Mouse (Mus musculus) frontal cortex, adult 2 months (tissue): ENCODE results near the gene Ddah2. TPM values are rescaled to one million over a fixed set of nuclear protein-coding genes. Genes with fewer than 3 reads are reported as not detected.

ENCODE experiments used
- DNase-seq, 2 experiments: peaks; one replicate each; pipeline ENCODE4 v3.0.0; 2022; ENCODE audit warnings: low spot score in 1 of 2; ENCODE audit errors: extremely low spot score in 1 of 2
- polyA plus RNA-seq: library from polyadenylated mRNA; depleted of rRNA; stranded (reverse); fragments of >200 nt; gene quantifications from 2 replicates; pipeline ENCODE4 v1.2.3, GENCODE M21; 2012

Ddah2 gene
- polyA plus RNA-seq, 1 experiment = 42.8 TPM

DNA sequence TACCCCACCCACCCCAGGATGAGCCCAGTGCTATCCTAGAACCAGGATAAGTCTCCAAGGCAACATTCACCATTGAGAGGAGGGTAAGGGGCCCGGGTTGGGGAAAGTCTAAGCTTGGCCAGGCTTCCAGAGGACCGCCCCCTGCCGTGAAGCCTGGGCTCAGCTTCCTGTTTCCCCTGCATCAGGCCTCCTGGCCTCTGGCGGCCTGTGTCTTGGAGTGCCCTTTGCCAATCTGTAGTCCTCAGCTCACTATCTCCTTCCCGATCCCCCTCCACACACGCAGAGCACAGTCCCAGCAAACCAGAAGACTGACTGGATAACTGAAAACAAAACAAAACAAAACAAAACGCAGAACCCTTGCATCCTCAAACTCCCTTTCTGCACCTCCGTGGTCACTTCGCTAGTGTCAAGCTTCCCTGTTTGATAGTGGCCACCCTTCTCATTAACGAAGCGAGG, 9.2 kb upstream of the Ddah2 start, which contains the start of gene Clic1:
Gene Clic1, plus strand, starts transcription at position 406 of the 456 bp plus-strand sequence.
- DNase-seq = no peak

GRCm38 (mm10) chr17:35050126-35050750, 8.6 kb upstream of the Ddah2 start:
- no peak for DNase-seq

GRCm38 (mm10) chr17:35051156-35052086, 7.4 kb upstream of the Ddah2 start:
- no peak for DNase-seq

- DNase-seq = no peak
Measured at GRCm38 (mm10) chr17:35052271-35052798, 6.5 kb upstream of the Ddah2 start.

DNA sequence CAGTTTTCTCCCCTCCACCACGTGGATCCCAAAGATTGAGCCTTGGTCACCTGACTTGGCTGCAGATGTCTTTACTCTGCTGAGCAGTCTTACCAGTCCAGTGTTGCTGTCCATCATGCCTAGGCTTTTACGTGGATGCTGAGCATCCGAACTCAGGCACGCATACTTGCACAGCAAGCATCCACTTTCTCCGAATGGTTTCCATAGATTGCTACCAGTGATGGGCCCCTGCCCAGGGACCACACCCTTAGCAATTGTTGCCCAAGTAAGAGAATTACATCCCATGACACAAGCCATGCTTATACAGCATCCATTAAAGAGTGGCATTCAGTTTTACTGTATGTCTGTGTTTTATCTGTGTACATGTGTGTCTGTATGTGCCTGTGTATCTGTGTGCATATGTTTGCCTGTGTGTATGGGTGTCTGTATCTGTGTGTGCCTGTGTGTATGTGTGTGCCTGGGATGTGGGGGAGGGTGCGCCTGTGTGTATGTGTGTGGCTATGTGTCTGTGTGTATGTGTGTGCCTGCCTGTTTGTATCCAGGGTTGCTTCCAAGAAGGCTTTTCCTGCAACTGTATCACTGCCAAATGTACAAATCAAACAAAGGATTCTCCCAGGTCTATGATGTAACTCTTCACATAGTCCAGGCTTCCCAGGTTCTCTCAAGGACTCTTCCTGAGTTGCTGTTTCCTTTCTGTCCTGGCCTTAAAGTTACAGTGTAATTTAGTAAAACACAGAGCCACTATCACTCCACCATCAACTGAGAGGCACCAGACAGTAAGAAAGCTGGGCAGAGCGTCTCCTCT, 2.9 kb upstream of the Ddah2 start:
- no peak for DNase-seq

DNA sequence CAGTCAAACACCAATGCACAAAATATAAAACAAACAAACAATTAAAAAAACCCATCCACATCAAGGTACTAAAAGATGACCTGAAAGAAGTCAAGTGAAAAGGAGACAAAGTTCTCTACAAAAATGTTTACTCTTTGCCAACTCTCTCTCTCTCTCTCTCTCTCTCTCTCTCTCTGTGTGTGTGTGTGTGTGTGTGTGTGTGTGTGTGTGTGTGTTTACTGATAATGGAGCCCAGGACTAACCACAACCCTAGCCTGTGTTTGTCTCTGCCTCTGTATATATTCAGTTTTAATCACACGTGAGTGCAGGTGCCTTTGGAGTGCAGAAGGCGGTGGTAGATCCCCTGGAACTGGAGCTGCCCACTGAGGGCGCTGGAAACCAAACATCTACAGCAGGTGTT, 1.7 kb upstream of the Ddah2 start:
- no peak for DNase-seq

- DNase-seq = no peak
Measured at GRCm38 (mm10) chr17:35058316-35058715, 519 bp upstream of the Ddah2 start.

DNA sequence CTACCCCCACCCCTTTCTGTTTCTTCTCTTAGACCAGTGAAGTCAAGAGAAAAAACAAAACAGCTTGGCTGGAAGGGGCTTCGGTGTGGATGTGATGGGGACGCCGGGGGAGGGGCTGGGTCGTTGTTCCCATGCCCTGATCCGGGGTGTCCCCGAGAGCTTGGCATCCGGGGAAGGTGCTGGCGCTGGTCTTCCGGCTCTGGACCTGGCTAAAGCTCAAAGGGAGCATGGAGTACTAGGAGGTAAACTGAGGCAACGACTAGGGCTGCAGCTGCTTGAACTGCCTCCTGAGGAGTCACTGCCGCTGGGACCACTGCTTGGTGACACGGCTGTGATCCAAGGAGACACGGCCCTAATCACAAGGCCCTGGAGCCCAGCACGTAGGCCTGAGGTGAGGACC, 1.2 kb downstream of the Ddah2 start:
- DNase-seq = no peak

GRCm38 (mm10) chr17:35060737-35061297, 2.0 kb downstream of the Ddah2 start:
- no peak for DNase-seq

- DNase-seq = no peak
Measured at GRCm38 (mm10) chr17:35061299-35061698, 2.5 kb downstream of the Ddah2 start.

DNA sequence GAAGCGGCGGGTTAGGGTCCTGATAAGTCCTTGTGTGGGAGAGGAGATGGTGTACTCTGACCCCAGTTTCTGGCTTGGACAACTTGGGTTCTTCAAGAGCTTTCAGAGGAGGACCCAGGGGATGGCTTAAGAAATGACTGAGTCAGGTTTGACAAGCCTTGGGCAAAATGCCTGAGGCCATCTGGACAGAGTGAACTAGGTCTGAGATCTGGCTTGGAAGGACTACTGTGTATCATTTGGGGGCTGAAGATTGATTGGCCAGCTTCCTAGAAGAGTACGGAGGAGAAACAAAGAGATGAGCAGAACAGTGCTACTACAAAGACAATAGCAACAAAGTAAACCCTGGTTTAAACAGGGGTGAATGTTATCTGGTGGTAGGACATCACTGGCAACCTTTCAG, 4.6 kb downstream of the Ddah2 start:
- DNase-seq = no peak

DNA sequence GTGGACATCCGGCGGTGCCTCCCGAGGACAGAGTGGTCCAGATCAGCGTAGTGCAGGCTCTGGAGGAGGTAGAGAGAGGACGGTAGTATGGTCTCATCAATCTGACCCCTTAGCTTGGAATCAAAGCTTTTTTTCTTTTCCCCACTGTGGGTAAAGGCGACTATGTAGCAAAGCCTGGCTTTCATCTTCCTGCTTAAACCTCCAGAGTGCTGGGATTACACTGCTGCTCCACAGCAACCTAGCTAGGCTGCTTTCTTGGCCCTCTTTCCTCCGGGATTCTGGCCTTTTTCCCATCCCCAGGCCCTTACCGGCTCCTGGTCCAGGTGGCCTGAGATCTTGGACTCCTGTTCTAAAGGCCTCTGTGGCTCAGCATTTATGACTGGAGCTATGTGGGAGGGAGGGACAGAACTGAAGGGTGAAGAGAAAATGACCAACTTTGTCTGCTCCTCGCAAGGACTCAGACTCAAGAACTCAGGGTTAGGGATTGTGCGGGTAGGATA, 5.6 kb downstream of the Ddah2 start:
- no peak for DNase-seq

GRCm38 (mm10) chr17:35064951-35065947, 6.4 kb downstream of the Ddah2 start, which contains the start of gene Ly6g6c:
Gene Ly6g6c, plus strand, starts transcription at chr17:35065388.
- no peak for DNase-seq

DNA sequence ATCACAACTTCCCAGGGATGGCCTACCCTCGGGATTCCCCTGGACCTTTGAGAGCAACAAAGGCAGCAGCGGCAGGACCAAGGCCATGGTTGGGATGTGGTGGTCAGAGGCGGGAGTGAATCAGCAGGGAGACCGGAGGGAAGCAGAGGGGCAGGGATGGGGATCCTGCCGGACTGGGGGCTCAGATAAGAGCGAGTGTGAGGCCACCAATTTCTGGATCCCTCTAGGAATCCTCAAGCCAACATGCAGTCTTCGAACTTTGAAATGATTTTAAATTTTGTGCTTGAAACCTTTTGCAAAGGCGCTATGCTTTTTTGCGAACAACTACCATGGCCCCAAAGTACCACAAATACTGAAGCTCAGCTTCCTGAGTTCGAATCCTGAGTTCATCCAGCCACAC, 7.2 kb downstream of the Ddah2 start, which contains the start of gene Mpig6b:
Gene Mpig6b, minus strand, starts transcription at position 101 of the 400 bp plus-strand sequence.
- no peak for DNase-seq

- peak in 1 of 2 experiments; percentile 48 for DNase-seq
Measured at GRCm38 (mm10) chr17:35068213-35068914, 9.5 kb downstream of the Ddah2 start.

DNA sequence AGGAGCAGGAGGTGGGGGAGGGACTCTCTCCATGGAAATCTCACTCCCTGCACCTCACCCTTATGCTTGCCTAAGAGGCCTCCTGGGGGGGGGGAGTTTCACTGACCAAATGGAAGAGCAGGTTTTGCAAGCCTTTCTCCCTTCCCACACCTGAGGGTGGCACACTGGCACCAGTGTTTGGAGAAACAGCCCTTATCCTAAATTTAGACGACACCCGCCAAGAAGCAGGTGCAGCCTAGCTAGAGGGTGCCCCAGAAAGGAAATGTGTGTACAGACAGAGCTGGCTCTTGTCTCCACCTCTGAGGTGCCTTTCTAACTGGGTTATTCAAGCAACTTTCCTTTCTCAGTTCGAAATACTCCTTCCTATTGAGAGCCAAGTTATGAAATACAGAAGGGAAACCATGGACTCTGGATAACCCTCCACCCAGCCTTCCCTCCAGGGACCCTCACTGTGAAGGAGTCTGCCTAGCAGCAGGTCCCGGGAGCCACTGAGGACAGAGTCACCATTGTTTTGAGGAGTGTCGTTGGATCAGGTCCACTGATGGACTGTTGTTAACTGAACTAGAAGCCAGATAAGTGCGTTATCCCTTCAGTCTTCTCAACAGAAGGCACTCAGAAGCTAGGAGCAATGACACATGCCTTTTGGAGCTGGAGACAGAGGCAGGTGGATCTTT, 11.9 kb downstream of the Ddah2 start:
- no peak for DNase-seq

DNA sequence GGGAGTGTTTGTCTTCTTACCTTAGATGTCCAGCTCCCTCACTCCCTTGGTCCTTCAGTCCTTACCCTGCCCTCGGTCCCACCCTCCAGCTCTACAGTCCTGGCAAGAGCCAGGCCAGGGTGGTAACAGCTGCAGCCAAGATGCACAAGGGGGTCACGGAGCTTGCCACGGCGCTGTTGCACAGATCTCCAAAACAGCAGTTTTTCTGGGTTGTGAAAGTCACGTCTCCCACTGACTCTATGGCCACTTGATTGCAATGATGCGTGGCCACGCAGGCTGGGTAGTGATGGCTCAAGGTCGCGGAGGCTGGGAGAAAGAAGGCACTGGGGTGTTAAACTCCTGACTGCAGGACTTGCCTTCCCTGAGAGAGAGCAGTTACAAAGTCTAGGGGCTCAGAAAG, 12.6 kb downstream of the Ddah2 start:
- DNase-seq = no peak

DNA sequence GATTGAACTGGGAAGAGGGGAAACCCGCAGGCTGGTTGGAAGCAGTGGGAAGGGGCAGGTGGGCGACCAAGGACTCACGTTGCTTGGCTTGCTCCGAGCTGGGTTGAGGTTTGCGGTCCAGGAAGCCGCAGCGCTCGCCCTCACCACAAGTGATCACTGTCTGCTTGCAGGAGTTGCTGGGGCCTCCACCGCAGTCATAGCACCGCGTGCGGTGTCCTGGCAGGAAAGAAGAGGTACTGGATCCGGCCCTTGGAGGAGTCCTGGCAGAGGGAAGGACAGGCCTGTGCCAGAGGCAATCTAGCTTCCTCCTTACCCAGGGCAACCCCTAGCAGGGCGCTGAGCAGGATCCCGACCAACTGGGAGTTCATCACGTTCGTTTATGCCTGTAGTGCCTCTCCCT, 15.3 kb downstream of the Ddah2 start:
- no peak for DNase-seq
